Mouse (Mus musculus): ENCODE measurements around the gene Olfr1427. TPM values are rescaled to one million over a fixed set of nuclear protein-coding genes. Genes with fewer than 3 reads are reported as not detected.
A peak's percentile ranks its signal among the peaks of the same experiment; 100 is the strongest.

Olfr1427 gene
- polyA plus RNA-seq (2012; rRNA removed) = not detected in 2 replicates

DNA sequence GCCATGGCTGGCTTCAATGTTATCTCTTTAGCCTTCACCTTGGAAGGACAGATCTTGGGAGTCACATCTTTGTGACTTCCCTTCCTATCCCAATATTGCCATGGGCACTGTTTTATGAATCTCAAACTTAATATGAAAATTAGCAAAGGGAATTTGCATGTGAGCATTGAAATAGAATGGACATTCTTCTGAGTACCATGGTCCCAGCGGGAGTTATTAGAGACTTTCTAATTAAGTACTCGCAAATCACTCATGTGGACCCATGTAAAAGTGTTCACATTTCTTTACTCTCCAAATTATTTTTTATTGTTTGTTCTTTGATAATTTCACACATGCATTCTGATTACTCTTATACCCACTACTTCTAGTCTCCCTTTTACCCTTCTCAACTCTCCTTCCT is at the start of gene Olfr1427:
Gene Olfr1427, minus strand, starts transcription at position 101 of the 400 bp plus-strand sequence.
- DNase-seq = no peak
- Histone ChIP-seq H3K4me3 (ENCODE audit: insufficient read depth, low read depth, low read length) (no peak within 1 kb of the TSS), H3K36me3 (ENCODE audit: control insufficient read depth, insufficient read depth, low read length) (no peaks in the 10 kb centered on the region), H3K27ac (ENCODE audit: insufficient read depth, low read depth, low read length) (no peak within 1 kb of the TSS), H3K4me1 (ENCODE audit: control insufficient read depth, insufficient read depth, low read length) (no peaks in the 10 kb centered on the region), H3K27me3 (replicated peaks; ENCODE audit: control insufficient read depth, insufficient read depth, low read length) (no peaks in the 10 kb centered on the region)
- 86% methylated on average over 2 of the region's 2 CpGs for WGBS
- TF ChIP-seq CTCF (conservative IDR thresholded peaks at IDR 0.05; ENCODE audit: insufficient read depth, insufficient read length, low read depth, low read length) (no peak), POLR2A (IDR thresholded peaks at IDR 0.05; ENCODE audit: low read depth, low read length) (no peak)

DNA sequence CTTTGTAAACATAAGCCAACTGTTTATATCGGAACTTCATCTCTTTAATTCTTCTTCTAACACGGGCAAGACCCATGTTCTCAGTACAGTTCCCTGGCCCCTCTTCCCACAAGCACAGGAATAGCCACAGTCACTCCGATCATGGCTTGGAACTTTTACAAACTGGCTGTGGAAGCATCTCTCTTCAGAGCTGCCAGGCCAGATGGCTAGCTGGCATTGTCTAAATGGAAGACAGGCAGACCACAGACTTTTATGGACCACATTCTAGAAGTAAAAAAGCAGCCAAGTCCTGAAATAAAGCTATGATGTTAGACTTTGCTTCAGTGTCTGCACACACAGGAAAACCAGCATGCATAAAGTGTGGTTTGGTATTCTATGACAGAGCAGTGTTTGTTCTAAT is 42.3 kb upstream of the Olfr1427 start:
- Histone ChIP-seq H3K27me3 (replicated peaks; ENCODE audit: control insufficient read depth, insufficient read depth, low read length) (no peaks in the 10 kb centered on the region), H3K4me1 (ENCODE audit: control insufficient read depth, insufficient read depth, low read length) (no peaks in the 10 kb centered on the region), H3K27ac (ENCODE audit: insufficient read depth, low read depth, low read length) (no peak overlapping the region), H3K36me3 (ENCODE audit: control insufficient read depth, insufficient read depth, low read length) (no peaks in the 10 kb centered on the region), H3K4me3 (ENCODE audit: insufficient read depth, low read depth, low read length) (no peak overlapping the region)
- WGBS = 90% methylated on average over 3 of the region's 3 CpGs
- no peak for DNase-seq
- no peak for TF ChIP-seq CTCF (conservative IDR thresholded peaks at IDR 0.05; ENCODE audit: insufficient read depth, insufficient read length, low read depth, low read length)

DNA sequence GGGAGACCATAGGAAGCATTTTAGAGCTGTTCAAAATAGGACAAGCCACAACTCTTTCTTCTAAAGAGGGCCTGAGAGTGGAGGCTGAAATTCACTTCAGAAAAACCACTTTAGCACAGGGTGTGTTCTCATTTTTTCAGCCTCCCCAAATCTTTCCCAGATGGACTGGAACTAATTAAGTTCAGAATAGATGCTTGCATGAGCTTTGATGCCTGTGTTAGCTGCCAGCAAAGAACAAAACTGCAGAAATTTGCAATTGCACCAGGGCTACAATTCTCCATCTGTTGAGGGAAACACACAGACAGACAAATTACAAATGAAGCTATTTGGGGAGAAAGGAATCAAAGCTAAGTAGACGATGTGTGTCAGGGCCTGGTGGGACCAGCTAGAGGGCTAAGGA is 40.2 kb upstream of the Olfr1427 start:
- TF ChIP-seq POLR2A (IDR thresholded peaks at IDR 0.05; ENCODE audit: low read depth, low read length) (no peak), CTCF (conservative IDR thresholded peaks at IDR 0.05; ENCODE audit: insufficient read depth, insufficient read length, low read depth, low read length) (no peak)
- Histone ChIP-seq H3K27me3 (replicated peaks; ENCODE audit: control insufficient read depth, insufficient read depth, low read length) (no peaks in the 10 kb centered on the region), H3K4me1 (ENCODE audit: control insufficient read depth, insufficient read depth, low read length) (no peaks in the 10 kb centered on the region), H3K36me3 (ENCODE audit: control insufficient read depth, insufficient read depth, low read length) (no peaks in the 10 kb centered on the region), H3K27ac (ENCODE audit: insufficient read depth, low read depth, low read length) (no peak overlapping the region), H3K4me3 (ENCODE audit: insufficient read depth, low read depth, low read length) (no peak overlapping the region)
- no peak for DNase-seq
- 67% methylated on average over 1 of the region's 1 CpGs for WGBS

DNA sequence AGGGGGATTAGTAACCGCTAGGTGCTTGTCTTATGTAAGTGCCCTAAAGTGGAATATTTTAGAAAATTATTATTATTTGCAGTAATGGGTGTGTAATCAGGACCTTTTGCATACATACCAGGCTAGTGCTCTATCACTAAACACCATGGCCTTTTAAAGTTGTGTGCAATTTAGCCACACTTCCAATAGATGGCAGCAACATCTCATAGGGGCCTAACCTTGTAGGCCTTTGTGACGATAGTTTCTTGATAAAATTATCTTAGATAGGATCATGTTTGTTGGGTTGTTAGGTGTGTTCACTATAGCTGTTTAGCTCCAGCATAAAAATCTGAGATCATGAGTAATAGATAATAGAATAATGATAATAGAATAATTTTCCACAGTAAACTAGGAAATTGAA is 31.2 kb upstream of the Olfr1427 start:
- H3K27ac ChIP-seq (ENCODE audit: insufficient read depth, low read depth, low read length) = no peak overlapping the region
- DNase-seq = peak; percentile 32
- no peaks in the 10 kb centered on the region for H3K4me1 ChIP-seq (ENCODE audit: control insufficient read depth, insufficient read depth, low read length)
- WGBS = 28% methylated on average over 2 of the region's 2 CpGs
- no peaks in the 10 kb centered on the region for H3K27me3 ChIP-seq (replicated peaks; ENCODE audit: control insufficient read depth, insufficient read depth, low read length)
- no peak overlapping the region for H3K4me3 ChIP-seq (ENCODE audit: insufficient read depth, low read depth, low read length)
- H3K36me3 ChIP-seq (ENCODE audit: control insufficient read depth, insufficient read depth, low read length) = no peaks in the 10 kb centered on the region
- TF ChIP-seq POLR2A (IDR thresholded peaks at IDR 0.05; ENCODE audit: low read depth, low read length) (no peak), CTCF (conservative IDR thresholded peaks at IDR 0.05; ENCODE audit: insufficient read depth, insufficient read length, low read depth, low read length) (no peak)

DNA sequence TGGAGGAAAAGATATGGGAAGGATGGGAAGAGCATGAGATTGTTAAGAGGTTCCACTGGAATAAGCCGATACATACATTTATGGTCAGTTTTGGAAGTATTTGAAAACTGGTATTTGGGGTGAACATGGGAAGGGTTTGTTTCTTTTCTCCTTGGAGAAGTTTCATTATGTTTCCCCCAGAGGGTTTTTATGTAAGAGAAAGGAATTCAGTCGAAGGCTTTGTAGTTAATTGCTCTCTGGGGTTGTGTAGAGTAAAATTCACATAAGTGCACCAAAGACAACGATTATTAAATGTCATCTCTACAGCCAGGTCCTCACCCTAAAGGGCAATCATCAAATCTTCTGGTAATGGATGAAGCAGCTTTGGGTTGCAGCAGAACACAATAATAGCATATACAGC is 20.0 kb upstream of the Olfr1427 start, which contains the start of gene Olfr76:
Gene Olfr76, minus strand, starts transcription at position 101 of the 400 bp plus-strand sequence.
- Histone ChIP-seq H3K36me3 (ENCODE audit: control insufficient read depth, insufficient read depth, low read length) (no peaks in the 10 kb centered on the region), H3K4me3 (ENCODE audit: insufficient read depth, low read depth, low read length) (no peak within 1 kb of the TSS), H3K4me1 (ENCODE audit: control insufficient read depth, insufficient read depth, low read length) (no peaks in the 10 kb centered on the region), H3K27ac (ENCODE audit: insufficient read depth, low read depth, low read length) (no peak within 1 kb of the TSS), H3K27me3 (replicated peaks; ENCODE audit: control insufficient read depth, insufficient read depth, low read length) (no peaks in the 10 kb centered on the region)
- WGBS = 69% methylated on average over 3 of the region's 3 CpGs
- no peak for DNase-seq
- TF ChIP-seq CTCF (conservative IDR thresholded peaks at IDR 0.05; ENCODE audit: insufficient read depth, insufficient read length, low read depth, low read length) (no peak), POLR2A (IDR thresholded peaks at IDR 0.05; ENCODE audit: low read depth, low read length) (no peak)

DNA sequence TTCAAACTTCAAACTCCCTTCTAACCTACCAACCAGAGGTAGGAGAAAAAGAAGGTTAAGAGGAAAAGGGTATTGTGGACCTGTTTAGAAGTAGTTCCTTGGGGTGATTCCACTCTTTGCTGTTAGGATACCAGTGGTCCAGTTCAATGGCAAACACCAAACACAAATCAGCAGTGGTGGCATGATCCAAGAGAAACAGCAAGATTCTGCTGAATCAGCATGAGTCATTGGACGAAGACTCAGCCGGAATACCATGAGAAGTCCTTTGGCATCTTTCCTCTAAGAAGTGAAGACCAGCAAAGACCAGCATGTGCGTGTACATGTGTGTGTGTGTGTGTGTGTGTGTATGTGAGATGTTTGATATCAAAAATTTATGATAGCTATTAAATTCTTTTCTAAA is 13.3 kb upstream of the Olfr1427 start:
- no peak overlapping the region for H3K4me3 ChIP-seq (ENCODE audit: insufficient read depth, low read depth, low read length)
- H3K27me3 ChIP-seq (replicated peaks; ENCODE audit: control insufficient read depth, insufficient read depth, low read length) = no peaks in the 10 kb centered on the region
- no peak overlapping the region for H3K27ac ChIP-seq (ENCODE audit: insufficient read depth, low read depth, low read length)
- no peak for TF ChIP-seq CTCF (conservative IDR thresholded peaks at IDR 0.05; ENCODE audit: insufficient read depth, insufficient read length, low read depth, low read length)
- no peak for TF ChIP-seq POLR2A (IDR thresholded peaks at IDR 0.05; ENCODE audit: low read depth, low read length)
- 84% methylated on average over 3 of the region's 3 CpGs for WGBS
- H3K4me1 ChIP-seq (ENCODE audit: control insufficient read depth, insufficient read depth, low read length) = no peaks in the 10 kb centered on the region
- DNase-seq = no peak
- no peaks in the 10 kb centered on the region for H3K36me3 ChIP-seq (ENCODE audit: control insufficient read depth, insufficient read depth, low read length)

DNA sequence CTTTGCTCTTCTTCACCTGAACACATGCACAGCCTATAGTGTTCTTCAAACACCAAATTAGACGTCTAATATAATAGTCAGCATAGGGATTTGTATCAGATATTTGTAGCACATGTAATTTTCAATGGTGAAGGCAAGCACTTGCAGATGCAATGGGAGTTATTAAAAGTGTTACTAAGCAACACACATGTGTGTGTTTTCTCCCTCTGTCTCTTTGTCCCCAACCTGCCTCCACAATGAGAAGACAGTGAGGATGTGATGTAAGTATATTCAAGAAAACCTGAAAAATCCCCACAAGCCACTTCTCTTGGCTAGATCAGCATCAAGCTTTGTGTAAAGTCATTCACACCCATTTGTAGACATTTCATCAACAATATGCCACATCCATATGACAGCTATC is 12.7 kb upstream of the Olfr1427 start, which contains the start of gene Olfr1428:
Gene Olfr1428, minus strand, starts transcription at position 101 of the 400 bp plus-strand sequence.
- DNase-seq = no peak
- H3K4me1 ChIP-seq (ENCODE audit: control insufficient read depth, insufficient read depth, low read length) = no peaks in the 10 kb centered on the region
- H3K27me3 ChIP-seq (replicated peaks; ENCODE audit: control insufficient read depth, insufficient read depth, low read length) = no peaks in the 10 kb centered on the region
- H3K4me3 ChIP-seq (ENCODE audit: insufficient read depth, low read depth, low read length) = no peak within 1 kb of the TSS
- no peak within 1 kb of the TSS for H3K27ac ChIP-seq (ENCODE audit: insufficient read depth, low read depth, low read length)
- H3K36me3 ChIP-seq (ENCODE audit: control insufficient read depth, insufficient read depth, low read length) = no peaks in the 10 kb centered on the region
- TF ChIP-seq CTCF (conservative IDR thresholded peaks at IDR 0.05; ENCODE audit: insufficient read depth, insufficient read length, low read depth, low read length) = no peak
- WGBS = 71% methylated on average over 1 of the region's 1 CpGs

DNA sequence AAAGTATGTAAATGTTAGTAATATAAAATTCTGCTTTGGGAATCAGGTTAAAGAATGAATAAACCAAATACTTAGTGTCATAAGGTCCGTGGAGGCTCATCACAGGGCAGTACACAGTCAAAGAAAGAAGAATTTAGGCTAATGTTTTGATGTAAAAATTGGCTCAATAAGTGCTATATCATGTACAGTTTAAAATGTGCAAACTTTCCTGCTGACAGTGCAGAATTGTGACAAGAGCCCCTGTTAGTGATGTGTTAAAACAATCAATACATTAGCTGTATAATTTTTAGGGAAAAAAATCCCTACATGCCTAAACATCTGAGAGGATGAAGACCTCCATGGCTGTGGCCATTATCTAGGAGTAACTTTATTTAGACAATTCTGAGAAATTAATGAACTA is 10.7 kb upstream of the Olfr1427 start:
- no peaks in the 10 kb centered on the region for H3K4me1 ChIP-seq (ENCODE audit: control insufficient read depth, insufficient read depth, low read length)
- 59% methylated on average over 1 of the region's 1 CpGs for WGBS
- H3K27ac ChIP-seq (ENCODE audit: insufficient read depth, low read depth, low read length) = no peak overlapping the region
- TF ChIP-seq POLR2A (IDR thresholded peaks at IDR 0.05; ENCODE audit: low read depth, low read length) (no peak), CTCF (conservative IDR thresholded peaks at IDR 0.05; ENCODE audit: insufficient read depth, insufficient read length, low read depth, low read length) (no peak)
- no peaks in the 10 kb centered on the region for H3K27me3 ChIP-seq (replicated peaks; ENCODE audit: control insufficient read depth, insufficient read depth, low read length)
- H3K36me3 ChIP-seq (ENCODE audit: control insufficient read depth, insufficient read depth, low read length) = no peaks in the 10 kb centered on the region
- DNase-seq = no peak
- H3K4me3 ChIP-seq (ENCODE audit: insufficient read depth, low read depth, low read length) = no peak overlapping the region
